Mouse (Mus musculus): ENCODE data around the gene Olfm2. TPM values are rescaled to one million over a fixed set of nuclear protein-coding genes. Genes with fewer than 3 reads are reported as not detected.

Olfm2 gene
- polyA plus RNA-seq, 1 experiment from 2014 or later = 13.8 TPM

GRCm38 (mm10) chr9:20721582-20721981, 24.6 kb downstream of the Olfm2 start:
- Histone ChIP-seq H3K4me3 (replicated peaks) (no peak overlapping the region), H3K36me3 (no peaks in the 10 kb centered on the region), H3K4me2 (replicated peaks) (no peak overlapping the region), H3K4me1 (peaks cover 10% of the 10 kb centered on the region), H3K9ac (no peak overlapping the region), H3K9me3 (replicated peaks) (no peaks in the 10 kb centered on the region), H3K27ac (replicated peaks) (no peak overlapping the region), H3K27me3 (peaks cover 28% of the 10 kb centered on the region)
- ATAC-seq (ENCODE audit: insufficient number of reproducible peaks, low FRiP score, low TSS enrichment, low read depth) = no peak
- whole genome bisulfite sequencing = 51% methylated on average over 2 of the region's 2 CpGs

- no peaks in the 10 kb centered on the region for H3K9me3 ChIP-seq (replicated peaks)
- no peaks in the 10 kb centered on the region for H3K4me1 ChIP-seq
- no peaks in the 10 kb centered on the region for H3K36me3 ChIP-seq
- H3K27ac ChIP-seq (replicated peaks) = no peak overlapping the region
- no peak for ATAC-seq (ENCODE audit: insufficient number of reproducible peaks, low FRiP score, low TSS enrichment, low read depth)
- H3K4me3 ChIP-seq (replicated peaks) = no peak overlapping the region
- WGBS = 79% methylated on average over 7 of the region's 7 CpGs
- no peak overlapping the region for H3K9ac ChIP-seq
- no peaks in the 10 kb centered on the region for H3K27me3 ChIP-seq
- no peak overlapping the region for H3K4me2 ChIP-seq (replicated peaks)
Measured at GRCm38 (mm10) chr9:20715332-20715731, 30.8 kb downstream of the Olfm2 start.

GRCm38 (mm10) chr9:20713478-20713987, 32.6 kb downstream of the Olfm2 start:
- 35% methylated on average over 10 of the region's 11 CpGs for WGBS
- H3K4me1 ChIP-seq = no peaks in the 10 kb centered on the region
- no peaks in the 10 kb centered on the region for H3K27me3 ChIP-seq
- no peak for ATAC-seq (ENCODE audit: insufficient number of reproducible peaks, low FRiP score, low TSS enrichment, low read depth)
- H3K4me2 ChIP-seq (replicated peaks) = no peak overlapping the region
- no peak overlapping the region for H3K9ac ChIP-seq
- H3K36me3 ChIP-seq = no peaks in the 10 kb centered on the region
- H3K27ac ChIP-seq (replicated peaks) = no peak overlapping the region
- H3K9me3 ChIP-seq (replicated peaks) = no peaks in the 10 kb centered on the region
- H3K4me3 ChIP-seq (replicated peaks) = no peak overlapping the region

GRCm38 (mm10) chr9:20712934-20713477, 33.1 kb downstream of the Olfm2 start:
- no peak overlapping the region for H3K9ac ChIP-seq
- no peaks in the 10 kb centered on the region for H3K36me3 ChIP-seq
- H3K4me3 ChIP-seq (replicated peaks) = no peak overlapping the region
- WGBS = 73% methylated on average over 5 of the region's 5 CpGs
- no peaks in the 10 kb centered on the region for H3K9me3 ChIP-seq (replicated peaks)
- H3K27ac ChIP-seq (replicated peaks) = no peak overlapping the region
- H3K4me1 ChIP-seq = no peaks in the 10 kb centered on the region
- H3K27me3 ChIP-seq = no peaks in the 10 kb centered on the region
- ATAC-seq (ENCODE audit: insufficient number of reproducible peaks, low FRiP score, low TSS enrichment, low read depth) = no peak
- no peak overlapping the region for H3K4me2 ChIP-seq (replicated peaks)

GRCm38 (mm10) chr9:20710471-20710870, 35.7 kb downstream of the Olfm2 start:
- no peak overlapping the region for H3K4me3 ChIP-seq (replicated peaks)
- 82% methylated on average over 3 of the region's 3 CpGs for WGBS

GRCm38 (mm10) chr9:20705981-20706380, 40.2 kb downstream of the Olfm2 start:
- Histone ChIP-seq H3K27me3 (no peaks in the 10 kb centered on the region), H3K9me3 (replicated peaks) (no peaks in the 10 kb centered on the region), H3K36me3 (no peaks in the 10 kb centered on the region), H3K9ac (no peak overlapping the region), H3K27ac (replicated peaks) (no peak overlapping the region), H3K4me1 (no peaks in the 10 kb centered on the region), H3K4me3 (replicated peaks) (no peak overlapping the region), H3K4me2 (replicated peaks) (no peak overlapping the region)
- 45% methylated on average over 4 of the region's 4 CpGs for WGBS
- no peak for ATAC-seq (ENCODE audit: insufficient number of reproducible peaks, low FRiP score, low TSS enrichment, low read depth)

More at GRCm38 (mm10) chr9:20710471-20710870, 35.7 kb downstream of the Olfm2 start:
- ATAC-seq (ENCODE audit: insufficient number of reproducible peaks, low FRiP score, low TSS enrichment, low read depth) = no peak
- Histone ChIP-seq H3K4me2 (replicated peaks) (no peak overlapping the region), H3K27ac (replicated peaks) (no peak overlapping the region), H3K27me3 (no peaks in the 10 kb centered on the region), H3K9ac (no peak overlapping the region), H3K9me3 (replicated peaks) (no peaks in the 10 kb centered on the region), H3K4me1 (no peaks in the 10 kb centered on the region), H3K36me3 (no peaks in the 10 kb centered on the region)

DNA sequence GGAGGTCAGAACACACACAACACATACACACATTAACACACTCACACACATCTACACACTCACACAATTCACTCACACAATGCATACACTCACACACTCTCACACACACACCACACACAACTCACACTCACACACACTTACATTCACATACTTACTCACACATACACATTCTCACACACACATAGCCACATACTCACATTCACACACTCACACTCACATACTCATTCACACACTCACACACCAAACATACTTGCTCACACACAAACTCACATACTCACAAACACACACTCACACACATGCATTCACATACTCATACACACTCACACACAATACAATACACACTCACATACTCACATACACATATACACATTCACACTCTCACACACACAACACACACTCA, 40.7 kb downstream of the Olfm2 start:
- Histone ChIP-seq H3K4me3 (replicated peaks) (no peak overlapping the region), H3K36me3 (no peaks in the 10 kb centered on the region), H3K4me1 (no peaks in the 10 kb centered on the region), H3K27me3 (no peaks in the 10 kb centered on the region), H3K9me3 (replicated peaks) (no peaks in the 10 kb centered on the region), H3K27ac (replicated peaks) (no peak overlapping the region), H3K9ac (no peak overlapping the region), H3K4me2 (replicated peaks) (no peak overlapping the region)
- no peak for ATAC-seq (ENCODE audit: insufficient number of reproducible peaks, low FRiP score, low TSS enrichment, low read depth)

DNA sequence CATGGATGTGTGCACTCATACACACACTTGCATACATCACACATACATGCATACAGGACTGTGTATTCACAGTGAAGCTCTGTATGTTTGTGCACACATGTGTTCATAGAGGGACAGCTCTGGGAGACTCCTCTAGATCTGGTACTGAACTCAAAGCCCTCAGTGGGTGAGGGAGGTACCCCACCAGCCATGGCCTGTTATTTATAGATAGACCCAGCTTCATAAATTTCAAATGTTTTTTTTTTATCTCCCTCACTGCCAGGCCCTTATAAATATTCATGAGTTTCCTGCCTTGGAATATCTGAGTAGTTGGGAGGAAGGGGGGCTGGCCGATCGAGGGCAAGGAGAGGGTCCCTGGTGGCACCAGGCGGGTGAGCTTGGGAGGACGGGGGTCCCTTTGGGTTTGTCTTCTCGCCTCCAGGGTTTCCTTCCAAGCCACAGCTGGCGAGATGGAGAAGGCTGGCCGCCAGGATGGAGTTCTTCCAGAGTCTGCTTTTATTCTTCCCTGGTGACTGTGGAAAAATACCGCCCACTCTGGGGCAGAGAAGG, 42.2 kb downstream of the Olfm2 start:
- no peak overlapping the region for H3K4me2 ChIP-seq (replicated peaks)
- no peaks in the 10 kb centered on the region for H3K36me3 ChIP-seq
- no peak overlapping the region for H3K4me3 ChIP-seq (replicated peaks)
- H3K27ac ChIP-seq (replicated peaks) = no peak overlapping the region; the same call in 1 of the 2 replicates
- H3K4me1 ChIP-seq = no peaks in the 10 kb centered on the region
- no peaks in the 10 kb centered on the region for H3K9me3 ChIP-seq (replicated peaks)
- ATAC-seq (ENCODE audit: insufficient number of reproducible peaks, low FRiP score, low TSS enrichment, low read depth) = no peak
- WGBS = 50% methylated on average over 8 of the region's 8 CpGs
- no peak overlapping the region for H3K9ac ChIP-seq
- no peaks in the 10 kb centered on the region for H3K27me3 ChIP-seq

- Histone ChIP-seq H3K27ac (replicated peaks) (no peak overlapping the region), H3K9me3 (replicated peaks) (no peaks in the 10 kb centered on the region), H3K4me1 (peaks cover 7% of the 10 kb centered on the region; the same call in 1 of the 2 replicates), H3K27me3 (peaks cover 8% of the 10 kb centered on the region; the same call in 1 of the 2 replicates), H3K36me3 (no peaks in the 10 kb centered on the region), H3K4me3 (replicated peaks) (no peak overlapping the region), H3K9ac (no peak overlapping the region), H3K4me2 (replicated peaks) (no peak overlapping the region)
- ATAC-seq (ENCODE audit: insufficient number of reproducible peaks, low FRiP score, low TSS enrichment, low read depth) = no peak
- WGBS = 35% methylated on average over 8 of the region's 8 CpGs
Measured at GRCm38 (mm10) chr9:20697466-20697865, 48.7 kb downstream of the Olfm2 start.

DNA sequence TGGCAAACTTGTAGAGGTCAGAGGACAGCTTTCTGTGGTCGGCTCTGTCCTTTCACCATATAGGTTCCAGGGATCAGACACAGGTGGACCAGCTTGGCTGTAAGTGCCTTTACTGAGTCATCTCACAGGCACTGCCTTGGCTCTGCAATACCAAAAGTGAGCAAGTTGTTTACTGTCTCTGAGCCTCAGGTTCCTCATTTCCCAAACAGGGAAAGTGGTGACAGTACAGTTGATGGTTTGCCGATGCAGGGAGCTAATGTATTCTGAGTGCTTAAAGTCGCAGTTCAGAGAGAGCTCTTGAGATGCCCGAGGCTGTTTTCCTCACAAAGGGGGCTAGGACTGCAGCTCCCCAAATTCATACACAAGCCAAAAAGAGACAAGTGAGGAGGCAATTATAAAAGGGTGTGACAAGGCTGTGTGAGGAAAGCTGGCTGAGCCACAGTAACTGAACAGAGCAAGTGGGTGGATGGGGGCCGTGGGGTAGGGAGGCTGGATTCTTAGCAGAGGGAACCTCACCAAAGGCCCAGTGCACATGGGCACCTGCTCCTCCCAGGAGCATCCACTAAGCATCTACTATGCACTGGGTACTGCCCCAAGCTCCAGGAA, 49.9 kb downstream of the Olfm2 start:
- no peak overlapping the region for H3K9ac ChIP-seq
- WGBS = 56% methylated on average over 5 of the region's 5 CpGs
- H3K4me3 ChIP-seq (replicated peaks) = no peak overlapping the region
- H3K9me3 ChIP-seq (replicated peaks) = no peaks in the 10 kb centered on the region
- ATAC-seq (ENCODE audit: insufficient number of reproducible peaks, low FRiP score, low TSS enrichment, low read depth) = no peak
- peaks cover 8% of the 10 kb centered on the region; the same call in 1 of the 2 replicates for H3K27me3 ChIP-seq
- no peak overlapping the region for H3K4me2 ChIP-seq (replicated peaks)
- no peaks in the 10 kb centered on the region for H3K36me3 ChIP-seq
- no peak overlapping the region for H3K27ac ChIP-seq (replicated peaks)
- peaks cover 7% of the 10 kb centered on the region; the same call in 1 of the 2 replicates for H3K4me1 ChIP-seq

DNA sequence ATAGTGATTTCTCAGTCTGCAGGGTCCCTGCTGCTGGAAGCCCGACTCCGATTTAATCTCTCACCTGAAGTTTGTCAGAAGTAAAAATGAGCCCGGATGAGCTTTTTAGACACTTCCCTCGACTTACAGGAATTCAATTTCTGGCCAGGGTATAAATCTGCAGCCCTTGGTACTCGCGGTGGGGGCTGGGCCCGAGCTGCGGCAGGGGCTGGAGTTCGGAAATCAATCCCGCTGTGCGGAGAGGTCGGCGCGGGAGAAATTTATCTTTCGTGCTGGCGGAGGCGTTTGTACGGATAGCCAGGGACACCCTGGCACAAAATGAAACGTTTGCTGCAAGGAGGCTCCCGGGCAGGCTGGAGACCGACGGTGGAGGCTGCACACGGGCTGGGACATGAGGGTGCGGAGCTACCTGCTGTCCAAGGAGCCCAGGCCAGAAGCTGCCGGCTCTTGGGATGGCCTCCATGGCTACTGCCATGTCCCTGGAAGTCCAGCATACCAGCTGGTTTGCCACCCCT, 51.4 kb downstream of the Olfm2 start:
- no peaks in the 10 kb centered on the region for H3K36me3 ChIP-seq

More for the DNA sequence above, 51.4 kb downstream of the Olfm2 start:
- Histone ChIP-seq H3K9ac (no peak overlapping the region), H3K9me3 (replicated peaks) (no peaks in the 10 kb centered on the region), H3K27ac (replicated peaks) (no peak overlapping the region), H3K4me1 (peaks cover 7% of the 10 kb centered on the region; the same call in 1 of the 2 replicates), H3K4me2 (replicated peaks) (peak overlapping the region; percentile 44), H3K27me3 (peaks cover 8% of the 10 kb centered on the region; the same call in 1 of the 2 replicates), H3K4me3 (replicated peaks) (peak overlapping the region; percentile 31)
- no peak for ATAC-seq (ENCODE audit: insufficient number of reproducible peaks, low FRiP score, low TSS enrichment, low read depth)
- 5% methylated on average over 25 of the region's 25 CpGs for whole genome bisulfite sequencing
